Mouse (Mus musculus) telencephalon, adult 2 months (tissue): Measurements from ENCODE around the gene St6galnac4.

Source experiments
- DNase-seq: peaks from one replicate; pipeline ENCODE4 v3.0.0-alpha.2; 2011; ENCODE audit warnings: low read depth, low spot score

St6galnac4 gene

GRCm38 (mm10) chr2:32627266-32628043 is 40.6 kb downstream of the St6galnac4 start:
- no peak for DNase-seq

GRCm38 (mm10) chr2:32628044-32628550 is 41.2 kb downstream of the St6galnac4 start:
- no peak for DNase-seq

DNA sequence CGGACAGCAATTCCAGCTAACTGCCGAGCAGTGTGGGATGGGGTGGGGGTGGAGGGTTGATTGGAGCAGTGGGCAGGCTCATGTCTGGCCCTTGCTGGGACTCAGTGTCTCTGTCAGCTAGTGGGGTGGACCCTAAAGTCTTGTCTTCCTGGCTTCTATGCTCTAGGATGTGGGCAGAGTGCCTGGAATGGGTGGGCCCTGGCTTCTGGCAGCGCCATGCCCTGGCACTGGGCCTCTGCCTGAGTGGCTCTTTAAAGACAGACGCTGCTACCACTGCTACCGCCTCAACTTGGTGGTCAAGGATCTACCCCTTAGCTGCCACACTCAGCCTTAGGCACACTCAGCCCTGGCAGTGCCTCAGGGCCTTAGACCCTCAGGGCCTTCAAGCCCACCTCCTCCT is 41.8 kb downstream of the St6galnac4 start:
- DNase-seq: no peak

GRCm38 (mm10) chr2:32629276-32629976 is 42.5 kb downstream of the St6galnac4 start:
- DNase-seq: no peak

DNA sequence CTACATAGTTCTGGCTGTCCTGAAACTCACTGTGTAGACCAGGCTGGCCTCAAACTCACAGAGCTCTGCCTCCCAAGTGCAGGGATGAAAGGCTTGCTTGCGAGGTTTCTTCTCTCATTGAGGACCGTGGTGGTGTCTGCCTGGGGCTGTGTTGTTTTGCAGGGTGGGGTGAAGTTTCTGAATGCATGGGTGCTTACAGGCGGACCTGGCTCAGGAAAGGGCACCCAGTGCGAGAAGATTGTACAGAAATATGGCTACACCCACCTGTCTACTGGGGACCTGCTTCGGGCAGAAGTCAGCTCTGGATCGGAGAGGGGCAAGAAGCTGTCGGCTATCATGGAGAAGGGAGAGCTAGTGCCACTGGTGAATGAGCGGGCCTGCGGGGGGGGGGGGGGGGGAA is 43.1 kb downstream of the St6galnac4 start:
- no peak for DNase-seq

DNA sequence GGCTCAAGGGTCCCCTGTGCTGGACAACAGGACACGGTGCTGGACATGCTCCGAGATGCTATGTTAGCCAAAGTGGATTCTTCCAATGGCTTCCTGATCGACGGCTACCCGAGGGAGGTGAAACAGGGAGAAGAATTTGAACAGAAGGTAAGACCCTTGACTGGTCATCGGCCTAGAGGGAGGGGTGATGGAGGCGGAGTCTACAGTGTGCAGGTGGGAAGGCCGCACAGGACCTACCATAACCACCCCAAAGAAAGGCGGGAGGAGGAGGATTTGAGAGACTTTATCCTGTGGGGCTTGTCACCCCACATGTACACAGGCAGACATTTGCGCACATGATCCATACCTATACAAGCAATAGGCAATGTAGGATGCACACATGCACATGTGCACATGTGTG is 44.2 kb downstream of the St6galnac4 start:
- DNase-seq: no peak

DNA sequence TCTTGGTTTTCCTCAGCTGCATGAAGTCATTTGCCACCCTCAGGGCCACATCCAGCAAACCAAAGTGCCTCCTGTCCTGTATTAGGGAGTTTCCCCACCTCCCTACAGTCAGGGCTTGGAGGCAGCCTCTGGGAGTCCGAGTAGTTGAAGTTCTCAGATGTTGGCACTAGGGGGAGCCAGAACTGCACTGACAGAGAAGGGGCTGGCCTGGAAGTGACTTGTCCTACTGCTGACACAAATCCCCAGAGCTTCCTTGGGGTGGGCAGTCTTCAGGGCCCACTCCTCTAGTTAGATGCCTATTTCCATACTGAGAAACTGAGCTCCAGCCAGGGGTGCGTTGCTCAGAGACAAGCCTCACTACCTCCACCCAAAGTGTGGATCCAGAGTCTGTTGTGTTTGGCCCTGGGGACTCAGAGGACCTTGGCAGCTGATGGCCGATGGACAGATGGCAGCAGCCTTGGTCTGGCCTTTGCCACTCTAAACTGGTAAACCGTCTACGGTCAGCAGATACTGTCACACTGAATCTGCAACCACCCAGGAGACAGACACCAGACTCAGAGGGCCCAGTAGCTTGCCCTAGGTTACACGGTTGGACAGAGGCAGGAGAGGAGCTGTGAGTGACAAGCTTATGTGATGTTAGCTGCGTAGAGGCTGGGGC is 45.0 kb downstream of the St6galnac4 start:
- no peak for DNase-seq

- no peak for DNase-seq
These were observed 46.8 kb downstream of the St6galnac4 start for GRCm38 (mm10) chr2:32633660-32634059.

- DNase-seq: no peak
These were observed 47.6 kb downstream of the St6galnac4 start for GRCm38 (mm10) chr2:32634277-32635105.

DNA sequence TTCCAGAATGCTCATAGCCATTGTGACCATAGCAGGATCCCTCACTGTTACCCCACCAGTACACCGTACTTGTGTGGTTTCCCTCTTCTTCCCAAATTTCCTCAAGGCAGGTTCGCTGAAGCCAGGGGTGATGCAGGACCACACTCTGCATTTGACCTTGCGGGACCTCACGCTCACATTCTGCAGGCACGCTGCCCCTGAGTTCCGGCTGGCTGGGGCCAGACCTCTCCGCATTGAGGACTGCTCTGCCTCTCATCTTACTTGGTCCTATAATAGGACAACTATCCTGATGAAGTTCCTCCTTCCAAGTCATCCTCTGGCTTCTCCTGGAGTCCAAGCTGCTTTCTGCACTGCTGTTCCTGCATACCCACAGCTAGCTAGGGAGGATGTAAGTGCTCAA is 49.7 kb downstream of the St6galnac4 start:
- no peak for DNase-seq

- DNase-seq: no peak
These were observed 50.9 kb downstream of the St6galnac4 start for GRCm38 (mm10) chr2:32637778-32638281.

GRCm38 (mm10) chr2:32639632-32640031 is 52.7 kb downstream of the St6galnac4 start:
- DNase-seq: no peak

- DNase-seq: no peak
These were observed 53.7 kb downstream of the St6galnac4 start for GRCm38 (mm10) chr2:32640550-32641051.

DNA sequence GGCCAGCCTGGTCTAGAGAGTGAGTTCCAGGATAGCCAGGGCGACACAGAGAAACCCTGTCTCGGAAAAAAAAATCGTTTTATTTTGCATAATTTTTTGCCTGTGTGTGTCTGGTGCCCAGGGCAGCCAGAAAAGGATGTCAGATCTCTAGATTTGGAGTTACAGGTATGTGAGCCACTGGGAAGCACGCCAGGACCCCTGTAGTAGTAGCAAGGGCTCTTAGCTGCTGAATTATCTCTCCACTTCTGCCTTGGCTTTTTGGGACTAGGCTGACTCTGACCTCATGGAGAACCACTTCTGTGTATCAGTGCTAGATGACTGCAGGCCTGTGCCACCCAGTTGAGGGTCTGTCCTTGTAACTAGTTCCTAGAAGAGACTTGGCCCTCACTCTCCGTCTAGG is 54.9 kb downstream of the St6galnac4 start:
- no peak for DNase-seq

DNA sequence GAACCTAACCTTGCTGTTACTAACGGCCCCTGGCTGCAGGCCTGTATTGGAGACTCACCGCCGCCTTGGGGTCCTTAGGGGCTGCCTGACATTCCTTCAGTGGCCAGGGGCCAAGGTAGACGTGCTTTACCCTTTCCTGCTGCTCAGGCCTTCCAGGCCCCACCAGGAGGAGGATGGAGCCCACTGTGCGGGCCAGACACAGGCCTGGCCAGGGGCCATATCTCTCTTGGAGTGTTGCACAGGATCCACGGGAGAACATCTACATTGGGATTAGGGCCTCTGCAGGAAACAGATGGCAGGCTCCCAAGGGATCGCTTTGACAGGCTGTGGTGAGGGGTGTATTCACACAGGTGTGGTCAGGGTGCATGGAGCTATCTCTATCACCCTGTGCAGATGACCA is 55.9 kb downstream of the St6galnac4 start:
- DNase-seq: no peak

GRCm38 (mm10) chr2:32644083-32644482 is 57.2 kb downstream of the St6galnac4 start:
- DNase-seq: no peak

- no peak for DNase-seq
These were observed 58.0 kb downstream of the St6galnac4 start for GRCm38 (mm10) chr2:32644799-32645475.

- DNase-seq: no peak
These were observed 58.8 kb downstream of the St6galnac4 start for GRCm38 (mm10) chr2:32645647-32646046.

GRCm38 (mm10) chr2:32646379-32647056 is 59.6 kb downstream of the St6galnac4 start, which contains the start of gene Eng:
Gene Eng (plus strand): TSS chr2:32646595.
- DNase-seq: no peak

DNA sequence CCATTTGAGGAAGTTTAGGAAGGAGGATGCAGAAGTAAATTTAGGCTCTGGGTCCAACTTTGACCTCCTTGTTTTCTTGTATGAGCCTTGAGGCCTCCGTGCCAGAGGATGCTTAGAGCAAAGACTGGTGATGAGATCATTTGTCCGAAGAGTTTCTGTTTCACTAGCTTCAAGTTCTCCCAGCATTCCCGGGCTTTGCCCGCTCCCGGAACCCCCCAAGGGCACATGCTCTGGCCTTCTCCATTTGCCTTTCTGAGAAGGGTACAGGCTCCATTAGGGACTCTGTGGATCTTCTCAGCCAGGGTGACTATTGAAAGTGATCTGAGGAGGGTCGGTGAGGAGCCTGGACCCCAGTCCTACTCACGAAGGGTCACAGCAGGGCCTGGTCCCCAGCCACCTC is 60.5 kb downstream of the St6galnac4 start:
- no peak for DNase-seq
